Mouse (Mus musculus) heart, postnatal 0 days (tissue): ENCODE data around the gene Rtn4ip1. TPM values are rescaled to one million over a fixed set of nuclear protein-coding genes. Genes with fewer than 3 reads are reported as not detected.
"Not testable (repeated sequence)": the region's sequence is repeated elsewhere in the genome, so short reads cannot be mapped to it uniquely, and the experiment has no call there.

Experiments used
- ATAC-seq: fragments of 200-750 bp; cut with Nextera tagmentation; 2 replicates; pipeline ENCODE4 v1.8.0; 2017; ENCODE audit warnings: low read depth, moderate number of reproducible peaks, moderate library complexity; ENCODE audit not compliant: insufficient read depth
- DNase-seq: peaks from one replicate; pipeline ENCODE4 v3.0.0-alpha.2; 2016; ENCODE audit warnings: low spot score
- H3K27ac ChIP-seq: fragments of 300-500 bp; sonication (generic); 2 replicates; pipeline ENCODE4 v1.5.1; 2014; ENCODE audit warnings: low read depth, mild to moderate bottlenecking
- H3K27me3 ChIP-seq: fragments of 300-500 bp; sonication (generic); 2 replicates; pipeline ENCODE4 v1.6.1; 2014; ENCODE audit warnings: low read length, mixed read lengths; ENCODE audit not compliant: control insufficient read depth, insufficient read depth
- H3K36me3 ChIP-seq: fragments of 300-500 bp; sonication (generic); replicated peaks from 2 replicates; pipeline ENCODE4 v1.6.1; 2014; ENCODE audit warnings: low read length, mixed read lengths; ENCODE audit not compliant: control insufficient read depth, insufficient read depth
- H3K4me1 ChIP-seq: fragments of 300-500 bp; sonication (generic); 2 replicates; pipeline ENCODE4 v1.6.1; 2014; ENCODE audit warnings: antibody characterized with exemption; ENCODE audit not compliant: control insufficient read depth, insufficient read depth
- H3K4me2 ChIP-seq: fragments of 300-500 bp; sonication (generic); 2 replicates; pipeline ENCODE4 v1.6.1; 2014; ENCODE audit warnings: low read depth, mild to moderate bottlenecking, low read length, moderate library complexity
- H3K4me3 ChIP-seq: fragments of 300-500 bp; sonication (generic); 2 replicates; pipeline ENCODE4 v1.5.1; 2014; ENCODE audit warnings: low read depth, low read length
- H3K9ac ChIP-seq: fragments of 300-500 bp; sonication (generic); replicated peaks from 2 replicates; pipeline ENCODE4 v1.6.1; 2014; ENCODE audit warnings: low read depth, low read length, mixed read lengths
- H3K9me3 ChIP-seq: fragments of 300-500 bp; sonication (generic); replicated peaks from 2 replicates; pipeline ENCODE4 v1.6.1; 2016; ENCODE audit warnings: low read length; ENCODE audit not compliant: control insufficient read depth
- CTCF ChIP-seq: IDR thresholded peaks from 2 replicates; pipeline ENCODE4 v1.5.1; 2016; ENCODE audit warnings: antibody characterized with exemption, control low read depth, low read depth
- EP300 ChIP-seq: IDR thresholded peaks from 2 replicates; pipeline ENCODE4 v1.6.1; 2016; ENCODE audit warnings: antibody characterized with exemption, low read depth
- WGBS: fragments of 180-500 bp; shearing (Covaris S2); extraction: QIAGEN DNeasy Blood & Tissue Kit; methylation state at CpG from one replicate; pipeline ENCODE4 v1.1.7; 2014; 5-methylcytosine and 5-hydroxymethylcytosine counted together
- polyA plus RNA-seq: library from polyadenylated mRNA; unstranded; fragments of >200 nt; fragmentation: Nextera tagmentation; extraction: Ambion mirVana; gene quantifications from 2 replicates; pipeline ENCODE4 v1.2.1, GENCODE M21; 2015
- total RNA-seq: library from RNA; depleted of rRNA; stranded (reverse); fragments of >200 nt; gene quantifications from 2 replicates; pipeline ENCODE4 v1.2.3, GENCODE M21; 2014; ENCODE audit warnings: low replicate concordance

Rtn4ip1 gene
- total and polyA plus RNA-seq, 2 experiments from 2014 or later, result 12.0 to 32.9 TPM

- Histone ChIP-seq H3K4me2 (no peak overlapping the region), H3K27me3 (no peaks in the 10 kb centered on the region), H3K4me3 (no peak overlapping the region), H3K27ac (no peak overlapping the region), H3K36me3 (peaks cover 10% of the 10 kb centered on the region; the same call in 1 of the 2 replicates), H3K9ac (no peak overlapping the region), H3K4me1 (peaks cover 11% of the 10 kb centered on the region), H3K9me3 (no peaks in the 10 kb centered on the region)
- TF ChIP-seq CTCF (peak; percentile 92), EP300 (no peak)
- ATAC-seq (no peak), DNase-seq (peak; percentile 34)
- WGBS, result 38% methylated on average over 17 of the region's 17 CpGs
These were observed 17.3 kb downstream of the Rtn4ip1 start for GRCm38 (mm10) chr10:43918696-43919608.

GRCm38 (mm10) chr10:43923096-43923495 is 21.5 kb downstream of the Rtn4ip1 start:
- ATAC-seq (no peak), DNase-seq (no peak)
- Histone ChIP-seq H3K9ac (no peak overlapping the region), H3K27ac (no peak overlapping the region), H3K36me3 (peaks cover 16% of the 10 kb centered on the region; the same call in 1 of the 2 replicates), H3K9me3 (no peaks in the 10 kb centered on the region), H3K4me2 (no peak overlapping the region), H3K4me3 (no peak overlapping the region), H3K4me1 (no peaks in the 10 kb centered on the region), H3K27me3 (no peaks in the 10 kb centered on the region)
- TF ChIP-seq CTCF (no peak), EP300 (no peak)
- WGBS, result 94% methylated on average over 3 of the region's 3 CpGs

GRCm38 (mm10) chr10:43925776-43926175 is 24.2 kb downstream of the Rtn4ip1 start:
- H3K9me3 ChIP-seq, H3K4me2 ChIP-seq, H3K27me3 ChIP-seq, H3K4me3 ChIP-seq, ATAC-seq, DNase-seq, H3K4me1 ChIP-seq, H3K9ac ChIP-seq, H3K27ac ChIP-seq: not testable (repeated sequence)
- WGBS, result 89% methylated on average over 8 of the region's 9 CpGs
- peaks cover 32% of the 10 kb centered on the region; the same call in 1 of the 2 replicates for H3K36me3 ChIP-seq

- H3K4me3 ChIP-seq, result no peak overlapping the region
- no peaks in the 10 kb centered on the region for H3K4me1 ChIP-seq
- no peak overlapping the region for H3K9ac ChIP-seq
- no peak overlapping the region for H3K4me2 ChIP-seq
- no peaks in the 10 kb centered on the region for H3K27me3 ChIP-seq
- ATAC-seq, result no peak
- H3K36me3 ChIP-seq, result peaks cover 39% of the 10 kb centered on the region
- H3K9me3 ChIP-seq, result no peaks in the 10 kb centered on the region
- no peak overlapping the region for H3K27ac ChIP-seq
- DNase-seq, result no peak
- no peak for TF ChIP-seq EP300
- no peak for TF ChIP-seq CTCF
- WGBS, result 74% methylated on average over 8 of the region's 8 CpGs
These were observed 26.1 kb downstream of the Rtn4ip1 start for GRCm38 (mm10) chr10:43927736-43928135.

GRCm38 (mm10) chr10:43928596-43928995 is 27.0 kb downstream of the Rtn4ip1 start:
- TF ChIP-seq CTCF (no peak), EP300 (no peak)
- DNase-seq (no peak), ATAC-seq (no peak)
- H3K27ac ChIP-seq, result no peak overlapping the region
- H3K4me1 ChIP-seq, result no peaks in the 10 kb centered on the region
- no peaks in the 10 kb centered on the region for H3K9me3 ChIP-seq
- no peak overlapping the region for H3K9ac ChIP-seq
- no peak overlapping the region for H3K4me3 ChIP-seq
- peaks cover 37% of the 10 kb centered on the region for H3K36me3 ChIP-seq
- 67% methylated on average over 5 of the region's 5 CpGs for WGBS
- no peak overlapping the region for H3K4me2 ChIP-seq
- H3K27me3 ChIP-seq, result no peaks in the 10 kb centered on the region
